Mouse (Mus musculus) frontal cortex, postnatal 36 days (tissue): ENCODE measurements around the gene Fez2.
A peak's percentile ranks its signal among the peaks of the same experiment; 100 is the strongest.

Experiments
- DNase-seq, 2 experiments: peaks; one replicate each; pipeline ENCODE4 v3.0.0; 2022; ENCODE audit warnings: low spot score in 2 of 2

Fez2 gene

DNA sequence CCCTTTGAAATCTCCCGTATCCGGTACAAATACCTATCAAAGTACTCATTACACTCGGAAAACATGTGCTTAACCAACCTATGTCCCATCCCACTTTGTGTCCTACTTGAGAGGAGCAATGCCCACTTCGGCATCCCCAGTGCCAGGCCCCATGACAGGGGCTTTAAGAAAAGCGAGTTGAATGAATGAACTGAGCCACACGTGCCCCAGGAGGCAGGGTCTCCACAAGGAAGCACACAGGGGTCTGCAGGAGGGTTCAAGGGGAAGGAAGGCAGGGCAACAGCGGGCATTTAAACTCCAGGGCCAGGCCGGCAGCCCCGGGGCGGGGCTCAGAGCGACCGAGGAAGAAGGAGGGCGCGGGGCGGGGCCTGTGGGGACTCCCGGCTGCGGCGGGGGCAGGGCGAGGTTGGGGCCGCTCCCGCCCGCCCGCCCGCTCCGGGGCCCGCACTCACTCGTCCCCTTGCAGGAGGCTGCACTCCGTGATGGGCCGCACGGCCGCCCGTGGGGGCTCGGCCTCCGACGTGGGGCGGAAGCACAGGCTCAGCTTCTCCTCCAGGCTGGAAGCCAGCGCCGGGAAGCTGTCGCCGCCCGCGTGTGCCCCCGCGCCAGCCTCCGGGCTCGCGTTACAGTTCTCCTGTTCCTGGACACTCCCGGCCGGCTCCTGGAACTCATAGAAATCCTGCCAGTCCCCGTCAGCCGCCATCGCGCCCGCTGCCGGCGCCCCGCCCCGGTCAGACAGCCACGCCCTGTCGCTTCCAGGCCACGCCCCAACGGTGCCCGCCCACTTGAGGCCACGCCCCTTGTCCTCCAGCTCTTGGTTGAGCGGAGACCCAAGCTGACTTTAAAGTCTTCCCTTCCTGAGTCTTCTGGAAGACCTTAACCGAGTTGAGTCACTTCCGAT, at the start of gene Fez2:
Gene Fez2, minus strand, starts transcription at position 772 of the 901 bp plus-strand sequence.
- peak; percentile 90 to 91 for DNase-seq

DNA sequence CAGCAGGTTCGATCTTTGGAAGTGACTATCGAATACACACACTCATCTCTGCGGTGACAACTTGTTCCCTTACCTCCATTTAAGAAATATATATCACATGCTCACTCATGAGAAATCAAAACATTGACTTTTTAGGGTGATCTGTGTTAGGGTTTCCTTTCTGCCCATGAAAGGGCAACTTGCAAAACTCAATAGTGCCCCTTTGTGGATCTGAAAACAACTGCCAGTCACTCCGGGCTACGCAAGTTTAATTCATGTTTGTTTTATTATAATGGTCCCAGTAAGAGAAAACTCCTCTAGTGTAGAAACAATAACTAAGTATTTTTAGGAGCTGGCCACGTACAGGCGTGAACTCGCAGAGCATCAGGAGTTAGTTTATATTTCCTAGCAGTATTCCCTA, 47.5 kb upstream of the Fez2 start:
- DNase-seq = peak in 1 of 2 experiments; percentile 4

DNA sequence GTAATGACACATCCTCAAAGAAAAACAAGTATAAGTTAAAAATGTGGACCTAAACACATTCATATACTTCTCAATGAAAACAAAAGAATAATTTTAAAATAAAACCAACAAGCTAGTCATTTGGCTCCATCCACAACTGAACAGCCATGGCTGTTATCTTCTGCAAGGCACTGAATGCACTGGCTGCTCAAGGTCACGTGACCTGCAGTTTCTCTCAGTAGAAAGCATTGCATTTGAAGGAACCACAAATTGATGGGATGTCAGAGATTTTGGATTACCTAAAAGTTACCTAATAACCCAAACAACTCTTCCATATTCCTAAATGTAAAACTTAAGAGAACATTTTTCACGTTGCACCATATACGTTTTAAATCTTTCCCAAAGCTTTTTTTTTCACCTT, 47.1 kb upstream of the Fez2 start:
- no peak for DNase-seq

DNA sequence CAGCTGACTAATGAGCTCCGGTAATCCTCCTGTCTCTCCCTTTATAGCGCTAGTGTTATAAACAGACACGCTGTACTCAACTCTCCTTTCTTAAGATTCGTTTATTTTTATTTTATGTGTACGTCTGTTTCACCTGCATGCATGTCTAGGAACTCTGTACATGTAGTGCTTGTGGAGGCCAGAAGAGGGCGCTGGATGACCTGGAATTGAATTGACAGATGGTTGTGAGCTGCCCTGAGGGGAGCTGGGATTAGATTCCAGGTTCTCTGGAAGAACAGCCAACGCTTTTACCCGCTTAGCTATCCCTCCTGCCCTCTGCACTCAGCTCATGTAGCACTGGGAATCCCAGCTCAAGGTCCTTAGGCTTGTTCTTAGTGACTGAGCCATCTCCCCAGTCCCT, 42.2 kb upstream of the Fez2 start:
- DNase-seq = no peak

DNA sequence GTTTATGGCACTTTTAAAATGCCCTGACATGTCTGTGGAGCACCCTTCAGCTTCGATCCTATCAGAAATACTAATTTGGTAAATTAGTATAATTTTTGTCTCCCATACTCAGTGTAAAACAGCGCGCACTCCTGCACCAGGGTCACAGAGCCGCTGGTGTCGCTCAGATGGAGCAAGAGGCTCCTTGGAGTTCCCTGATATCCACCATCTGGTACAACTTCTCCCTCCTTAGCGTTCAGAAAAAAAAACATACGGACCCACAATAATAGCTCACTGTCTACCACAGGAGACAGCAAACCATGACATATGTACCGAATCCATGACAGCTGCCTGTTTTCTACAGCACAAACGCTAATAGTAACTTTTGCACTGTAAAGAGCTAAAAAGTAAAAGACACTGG, 37.6 kb upstream of the Fez2 start:
- DNase-seq = no peak

DNA sequence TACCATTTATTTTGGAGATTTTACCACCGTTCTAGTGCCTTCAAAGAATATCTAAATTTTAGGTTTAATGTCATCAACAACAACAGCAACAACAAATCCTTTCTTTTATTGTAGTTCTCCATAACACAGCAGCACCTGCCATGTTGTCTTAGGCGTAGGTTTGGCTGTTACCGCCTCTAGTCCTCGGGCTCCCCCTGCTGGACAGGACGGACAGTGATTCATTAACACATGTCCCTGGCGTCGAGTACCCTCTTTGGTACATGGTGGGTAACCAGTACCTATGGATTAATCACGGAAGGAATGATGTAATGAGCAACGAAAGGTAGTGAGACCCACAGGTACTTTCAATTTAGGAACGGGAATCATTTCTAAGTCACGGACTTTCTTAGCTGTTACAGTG, 37.2 kb upstream of the Fez2 start:
- DNase-seq = peak; percentile 65 to 66

DNA sequence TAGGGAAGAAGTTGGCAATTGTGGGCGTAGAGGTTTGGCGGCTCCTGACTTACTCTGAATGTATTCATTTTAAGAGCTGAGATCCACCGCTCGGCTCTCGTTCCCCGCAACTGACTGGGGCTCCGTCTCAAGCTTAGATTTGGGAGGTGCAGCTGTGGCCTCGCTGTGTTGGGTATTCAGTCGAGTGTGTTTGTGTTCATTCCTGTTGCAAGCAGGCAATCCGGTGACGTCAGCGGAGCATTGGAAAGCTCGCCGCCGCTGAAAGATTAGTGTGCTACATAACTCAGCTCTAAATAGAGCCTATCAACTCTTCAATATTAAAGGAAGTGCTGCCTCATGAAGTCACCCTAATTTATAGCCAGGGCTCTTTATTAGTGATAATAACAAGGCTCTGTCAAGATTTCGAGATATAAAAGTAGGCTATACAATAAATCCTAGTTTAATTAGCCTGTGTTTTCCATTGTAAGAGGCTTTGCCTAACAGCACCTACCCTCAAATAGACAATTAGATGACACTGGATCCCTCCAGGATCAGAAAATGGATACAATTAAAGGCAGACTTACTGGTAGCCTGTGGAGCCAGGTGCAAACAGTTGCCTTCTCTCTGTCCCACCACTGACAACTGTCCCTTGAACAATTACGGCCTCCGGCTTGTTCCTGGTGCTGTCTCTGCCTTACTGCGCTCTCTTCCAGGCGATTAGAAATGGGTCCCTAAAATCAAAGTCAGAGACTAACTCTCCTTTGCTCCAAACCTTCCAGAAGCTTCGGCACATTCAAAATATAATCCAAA, 36.4 kb upstream of the Fez2 start:
- DNase-seq = peak; percentile 31 to 48

DNA sequence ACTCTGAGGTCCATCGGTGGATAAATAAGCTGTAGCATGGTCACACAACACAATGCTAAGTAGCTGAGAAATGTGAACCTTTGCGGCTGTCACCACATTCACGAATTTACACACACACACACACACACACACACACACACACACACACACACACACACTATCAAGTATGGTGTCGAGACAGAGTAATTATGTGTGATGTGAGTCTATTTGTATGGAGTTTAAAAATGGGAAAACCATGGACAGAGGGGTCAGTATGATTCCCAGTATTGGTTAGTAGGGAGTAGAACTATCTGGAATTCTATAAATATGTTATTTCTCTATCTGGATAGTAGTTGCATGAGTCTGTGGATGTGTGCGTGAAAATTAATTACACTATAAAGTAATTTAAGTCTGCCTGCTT, 35.6 kb upstream of the Fez2 start:
- DNase-seq = no peak

DNA sequence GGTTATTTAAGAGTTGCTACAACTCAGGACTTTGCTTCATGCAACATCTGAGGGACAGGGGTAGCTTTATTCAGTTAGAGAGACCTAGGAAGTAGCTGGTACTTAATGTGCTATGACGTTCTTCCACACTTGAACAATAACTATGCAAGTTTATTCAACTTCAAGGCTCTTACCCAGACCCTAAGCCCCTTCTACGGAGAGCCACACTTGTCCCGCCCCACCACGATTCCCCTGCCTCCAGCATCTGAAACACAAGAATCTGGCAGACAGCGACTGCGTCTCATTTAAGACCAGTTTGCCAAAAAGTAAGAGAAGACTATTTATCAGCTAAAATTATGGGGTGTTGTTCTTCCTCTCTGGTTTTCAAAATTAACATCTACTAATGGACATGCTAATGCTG, 33.9 kb upstream of the Fez2 start:
- DNase-seq = no peak

DNA sequence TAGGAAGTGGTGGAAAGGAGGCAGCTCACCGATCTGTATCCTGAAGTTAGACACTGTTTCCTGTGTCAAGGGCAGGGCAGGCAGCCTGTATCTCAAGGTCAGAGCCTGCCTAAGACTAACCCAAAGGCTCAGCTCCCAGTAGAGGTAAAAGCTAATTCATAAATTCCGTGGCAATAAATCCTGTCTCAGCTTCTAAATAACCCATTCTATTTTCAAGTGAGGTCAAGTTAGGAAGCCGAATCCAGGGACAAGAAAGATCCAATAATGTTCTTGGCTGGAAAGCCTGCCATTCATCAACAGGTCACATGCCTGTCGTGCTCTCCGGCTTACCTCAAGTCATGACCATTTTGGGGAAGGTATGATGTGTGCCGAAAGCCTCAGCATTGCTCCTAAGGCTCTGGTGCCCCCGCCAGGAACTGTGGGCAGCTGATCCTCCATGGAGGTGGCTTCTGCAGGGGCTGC, 33.4 kb upstream of the Fez2 start:
- no peak for DNase-seq

DNA sequence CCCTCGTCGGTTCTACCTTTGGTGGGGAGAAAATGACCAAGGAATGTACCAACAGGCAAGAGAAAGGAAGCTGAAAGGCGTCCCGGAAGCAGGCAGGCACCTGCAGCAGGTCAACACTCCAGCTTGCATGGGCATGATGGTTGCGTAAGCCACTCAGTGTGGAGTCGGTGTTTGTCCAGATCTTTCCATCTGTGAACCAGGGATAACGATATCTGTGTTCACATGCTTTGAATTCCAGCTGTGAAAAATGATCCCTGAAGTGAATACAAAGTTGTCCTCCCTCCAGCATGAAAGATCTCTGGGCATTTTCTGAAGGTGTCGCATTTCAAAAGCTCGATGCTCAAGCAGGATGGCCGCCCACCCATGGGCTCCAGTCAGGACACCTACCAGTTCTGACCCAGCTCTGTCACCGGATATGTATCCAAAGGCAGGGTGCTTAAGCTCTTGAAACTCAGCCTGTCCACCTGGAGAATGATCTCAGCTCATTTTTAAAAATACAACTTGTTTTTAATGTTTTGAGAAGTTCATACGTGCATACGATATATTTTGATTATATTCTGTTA, 31.8 kb upstream of the Fez2 start:
- DNase-seq = no peak

DNA sequence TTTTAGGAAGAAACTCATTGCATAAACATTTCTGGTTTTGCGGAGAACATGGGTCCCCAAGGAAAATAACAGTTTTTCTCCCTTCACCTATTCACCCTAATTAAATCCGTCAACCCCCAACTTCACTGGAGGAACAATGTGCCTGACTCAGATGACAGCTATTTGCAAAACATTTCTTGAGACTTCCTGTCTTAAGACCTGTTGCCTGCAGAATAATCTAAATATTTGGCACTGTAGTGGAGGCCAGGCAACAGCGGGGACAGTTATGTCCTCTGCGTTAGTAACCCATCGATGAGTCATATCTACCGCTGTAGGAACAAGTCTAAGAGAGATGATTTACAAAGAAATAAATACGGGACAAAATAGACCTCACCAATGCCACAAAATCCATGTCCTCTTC, 26.9 kb upstream of the Fez2 start:
- DNase-seq = no peak

DNA sequence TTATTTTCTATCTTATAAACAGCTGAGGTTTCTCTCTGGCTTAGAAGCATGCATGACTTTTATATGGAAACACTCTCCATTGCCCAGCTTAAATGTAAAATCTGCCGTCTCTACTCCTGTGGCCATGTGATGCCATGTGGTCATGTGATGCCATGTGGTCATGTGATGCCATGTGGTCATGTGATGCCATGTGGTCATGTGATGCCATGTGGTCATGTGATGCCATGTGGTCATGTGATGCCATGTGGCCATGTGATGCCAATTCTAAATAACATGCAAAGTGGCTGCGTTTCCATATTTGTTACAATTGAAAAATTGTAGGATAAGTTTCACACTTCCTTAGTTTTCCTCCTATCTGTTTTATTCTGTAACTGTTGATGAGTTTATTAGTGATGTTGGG, 22.8 kb upstream of the Fez2 start:
- DNase-seq = no peak

DNA sequence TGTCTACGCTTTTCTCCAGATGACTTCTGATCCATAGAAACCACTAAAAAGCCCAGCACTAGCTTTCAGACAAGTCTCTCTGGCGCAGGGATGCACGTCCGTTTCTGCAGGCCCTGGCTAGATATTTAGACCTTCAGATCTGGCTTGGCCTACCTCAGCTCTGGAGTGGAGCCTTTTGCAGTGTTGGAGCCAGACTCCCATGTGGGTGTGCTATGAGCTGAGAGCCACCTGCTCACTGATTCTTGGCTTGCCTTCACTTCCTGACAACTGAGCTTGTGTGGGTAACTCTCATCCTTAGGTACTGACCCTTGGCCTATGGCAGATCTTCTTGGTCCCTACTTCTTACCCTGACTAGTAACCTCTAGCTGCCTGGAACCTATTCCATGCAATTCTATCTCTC, 19.2 kb upstream of the Fez2 start:
- DNase-seq = no peak

DNA sequence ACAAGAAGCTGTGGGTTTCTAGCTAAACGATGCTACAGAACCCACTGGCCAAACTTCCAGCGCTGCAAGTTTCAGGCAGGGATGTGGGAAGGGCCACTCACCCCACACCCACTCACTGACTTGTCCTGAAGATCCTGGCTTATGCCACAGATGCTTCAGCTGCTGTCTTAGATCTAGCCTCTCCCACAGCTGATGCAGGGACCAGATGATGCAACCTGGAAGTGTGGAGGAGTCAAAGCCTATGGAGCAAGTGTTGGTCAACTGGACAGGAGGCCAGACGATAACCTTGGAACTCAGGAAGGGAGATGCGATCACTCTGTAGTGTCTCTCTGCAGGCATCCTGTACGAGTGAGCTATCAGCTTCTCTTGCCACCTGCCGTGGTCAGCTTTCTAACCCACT, 17.7 kb upstream of the Fez2 start:
- DNase-seq = no peak

DNA sequence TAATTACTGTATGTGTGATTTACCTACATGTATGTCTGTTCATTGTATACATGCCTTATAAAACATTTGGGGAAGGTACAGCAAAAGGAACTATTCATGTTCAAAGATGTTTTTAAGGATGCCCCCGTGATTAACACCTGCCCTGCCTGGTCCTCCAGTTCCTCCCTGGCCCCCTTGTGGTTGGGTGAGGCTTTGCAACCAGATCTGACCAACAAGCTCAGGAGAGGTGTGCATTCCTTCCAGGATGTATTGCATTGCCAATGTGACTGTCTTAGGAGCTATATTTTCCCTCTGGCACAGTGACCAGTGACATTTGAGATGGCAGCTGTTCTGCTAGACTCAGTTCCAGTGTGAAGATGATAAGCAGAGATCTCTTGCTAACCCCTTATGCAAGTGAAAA, 16.8 kb upstream of the Fez2 start:
- peak in 1 of 2 experiments; percentile 13 for DNase-seq

DNA sequence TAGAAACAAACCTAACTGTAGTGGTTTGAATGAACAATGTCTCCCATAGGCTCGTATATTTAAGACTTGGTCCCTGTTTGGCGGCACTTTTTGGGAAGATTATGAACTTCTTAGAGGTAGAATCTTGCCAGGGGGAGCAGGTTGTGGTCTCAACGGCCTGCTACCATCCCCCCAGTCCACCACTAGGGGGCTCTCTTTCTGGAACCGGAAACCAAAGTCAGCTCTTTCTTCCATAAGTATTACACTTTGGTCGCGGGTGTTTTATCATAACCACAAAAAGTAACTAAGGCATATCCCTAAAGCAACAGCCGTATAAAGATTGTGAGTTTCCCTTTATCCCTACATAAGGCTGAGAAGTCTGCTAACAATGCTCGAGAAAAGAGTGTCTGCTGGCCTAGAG, 12.4 kb upstream of the Fez2 start:
- no peak for DNase-seq

DNA sequence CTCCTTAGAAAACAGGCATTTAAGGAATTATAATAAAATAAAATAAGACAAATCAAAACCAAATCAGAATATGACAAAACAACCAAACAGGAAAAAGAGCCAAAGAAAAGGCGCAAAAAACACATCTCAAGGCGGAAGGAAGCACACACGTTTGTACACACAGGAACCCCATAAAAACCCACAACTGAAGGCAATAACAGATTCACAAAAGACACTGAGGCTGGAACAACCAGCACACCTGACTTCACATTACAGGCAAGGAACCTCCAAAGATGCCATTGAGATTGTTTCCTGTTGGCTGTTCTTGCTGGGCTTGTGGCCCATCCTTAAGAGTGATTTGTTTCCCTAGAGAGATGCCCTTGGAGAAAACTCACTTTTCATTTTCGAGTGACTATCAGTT, 11.1 kb upstream of the Fez2 start:
- no peak for DNase-seq

DNA sequence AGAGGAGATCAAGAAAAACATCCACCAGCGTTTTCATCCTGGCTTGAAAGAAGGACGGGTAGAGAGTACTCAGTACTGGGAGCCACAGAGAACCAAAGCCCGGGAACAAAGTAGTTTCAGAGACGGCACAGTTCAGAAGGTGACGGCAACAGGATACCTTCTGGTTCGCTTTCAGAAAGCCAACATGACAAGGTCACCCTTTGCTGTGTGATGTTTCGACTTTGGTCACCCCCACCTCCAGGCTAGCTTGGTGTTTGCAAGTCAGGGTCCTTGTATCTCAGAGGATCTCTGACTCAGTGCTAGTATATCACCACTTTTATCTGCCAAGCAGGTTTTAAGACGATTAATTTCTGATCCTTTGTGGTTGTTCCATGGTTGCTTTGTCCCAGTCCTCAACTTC, 7.1 kb upstream of the Fez2 start:
- no peak for DNase-seq

DNA sequence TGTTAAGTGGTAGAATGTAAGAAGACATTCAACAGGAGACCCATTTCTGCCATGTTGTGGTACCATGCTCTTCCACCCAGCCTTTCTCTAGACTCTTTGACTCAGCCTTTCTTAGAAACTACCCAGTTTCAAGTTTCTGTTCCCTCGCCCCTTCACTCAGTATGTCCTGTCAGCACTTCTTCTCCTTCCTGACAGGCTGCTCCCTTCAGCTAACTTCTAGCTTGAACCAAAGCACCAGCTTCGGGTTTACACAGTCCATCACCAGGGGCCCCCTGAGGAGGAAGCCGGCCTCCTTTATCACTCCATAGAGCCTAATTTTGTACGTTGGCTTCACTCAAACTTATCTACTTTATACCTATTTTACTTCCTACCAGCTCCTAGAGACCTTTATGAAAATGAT, 1.3 kb upstream of the Fez2 start:
- no peak for DNase-seq

DNA sequence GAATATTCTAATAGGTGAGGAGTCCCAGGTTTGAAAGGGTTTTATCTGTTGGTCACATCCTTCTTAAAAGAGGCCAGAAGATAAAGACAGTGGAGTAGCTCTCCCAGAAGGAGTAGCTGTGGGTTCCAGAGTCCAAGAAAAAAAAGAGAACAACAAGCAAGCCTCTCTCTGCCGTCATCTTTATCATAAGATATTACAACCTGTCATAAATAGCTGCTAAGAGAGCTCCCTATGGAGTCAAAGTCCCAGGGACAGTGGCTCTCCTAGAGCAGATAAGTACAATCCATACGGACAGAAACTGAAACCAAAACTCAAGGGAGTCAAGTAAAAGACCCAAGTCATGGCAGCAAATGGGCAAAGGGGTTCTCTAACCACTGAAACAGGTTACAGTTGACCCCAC, 2.7 kb downstream of the Fez2 start:
- no peak for DNase-seq

DNA sequence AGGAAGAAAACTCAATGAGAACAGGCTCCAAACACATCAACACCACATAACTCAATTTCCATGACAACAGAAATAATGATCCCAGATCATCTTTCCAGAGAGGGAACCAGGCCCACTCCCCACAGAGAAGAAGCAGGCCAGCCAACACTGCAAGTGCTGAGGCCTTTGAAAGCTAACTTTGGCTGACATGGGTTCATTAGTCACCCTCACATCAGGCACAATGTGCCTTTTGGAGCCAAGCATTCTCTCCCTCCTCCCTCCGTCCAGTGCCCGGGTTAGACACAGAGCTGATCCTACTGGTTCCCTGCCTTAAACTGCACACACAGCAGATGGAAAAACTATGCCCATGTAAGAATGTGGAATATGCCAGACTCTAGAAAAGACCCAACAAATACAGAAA, 8.1 kb downstream of the Fez2 start:
- no peak for DNase-seq

DNA sequence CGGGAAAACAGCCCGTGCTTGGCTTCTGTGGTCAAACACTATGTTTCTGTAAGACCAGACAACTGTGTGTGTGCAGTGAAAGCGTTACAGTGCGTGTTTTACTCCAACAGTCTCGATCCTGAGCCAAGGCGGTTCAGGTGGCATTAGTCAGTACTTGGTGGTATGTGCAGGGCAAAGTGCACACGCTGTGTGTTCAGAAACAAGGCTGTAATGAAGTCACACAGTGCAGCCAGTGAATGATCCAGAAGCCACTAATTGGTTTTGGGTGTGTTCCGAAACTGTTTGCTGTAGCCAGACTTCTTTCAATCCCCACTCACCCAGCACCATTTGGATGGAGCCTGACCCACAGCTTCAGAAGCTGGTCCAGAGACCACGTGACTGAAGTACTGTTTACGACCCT, 9.6 kb downstream of the Fez2 start:
- DNase-seq = no peak
